Mouse (Mus musculus) ovary, postnatal 14 days (tissue): ENCODE measurements at regions not wholly inside any gene's neighbourhood (a gene's known extent, or its start where the extent isn't known, plus 50 kb on each side); places are given as distances from the start of the nearest gene placed in this dataset.

ENCODE experiments used
- DNase-seq: peaks from one replicate; pipeline ENCODE4 v3.0.0; 2022; ENCODE audit warnings: low spot score

- no peak for DNase-seq
Measured at GRCm38 (mm10) chr17:87501098-87501497, 54.4 kb upstream of the Calm2 start.

- DNase-seq, result no peak
Measured at GRCm38 (mm10) chr17:87501687-87502387, 55.1 kb upstream of the Calm2 start.

GRCm38 (mm10) chr17:87502388-87503369 lies 55.9 kb upstream of the Calm2 start:
- DNase-seq, result no peak

GRCm38 (mm10) chr17:87503491-87503890 lies 56.8 kb upstream of the Calm2 start:
- no peak for DNase-seq

- no peak for DNase-seq
Measured at GRCm38 (mm10) chr17:87504960-87505681, 58.4 kb upstream of the Calm2 start.

GRCm38 (mm10) chr17:87507848-87508247 lies 61.1 kb upstream of the Calm2 start:
- DNase-seq, result no peak

- DNase-seq, result no peak
Measured at GRCm38 (mm10) chr17:87508582-87509253, 62.0 kb upstream of the Calm2 start.

- no peak for DNase-seq
Measured at GRCm38 (mm10) chr17:87512000-87512611, 65.4 kb upstream of the Calm2 start.

- DNase-seq, result no peak
Measured at GRCm38 (mm10) chr17:87513822-87514221, 67.1 kb upstream of the Calm2 start.

GRCm38 (mm10) chr17:87514366-87515126 lies 67.8 kb upstream of the Calm2 start:
- DNase-seq, result no peak

- DNase-seq, result no peak
Measured at GRCm38 (mm10) chr17:87517258-87517657, 70.5 kb upstream of the Calm2 start.

GRCm38 (mm10) chr17:87519454-87519853 lies 72.7 kb upstream of the Calm2 start:
- no peak for DNase-seq

GRCm38 (mm10) chr17:87520841-87521240 lies 74.1 kb upstream of the Calm2 start:
- no peak for DNase-seq

- no peak for DNase-seq
Measured at GRCm38 (mm10) chr17:87521622-87522151, 75.0 kb upstream of the Calm2 start.

- no peak for DNase-seq
Measured at GRCm38 (mm10) chr17:87522500-87523091, 75.9 kb upstream of the Calm2 start.

GRCm38 (mm10) chr17:87523643-87524042 lies 76.9 kb upstream of the Calm2 start:
- DNase-seq, result no peak

- no peak for DNase-seq
Measured at GRCm38 (mm10) chr17:87527174-87527573, 80.4 kb upstream of the Calm2 start.

- DNase-seq, result peak; percentile 86
Measured at GRCm38 (mm10) chr17:87530162-87530817, 83.6 kb upstream of the Calm2 start.

GRCm38 (mm10) chr17:87530818-87531410 lies 84.2 kb upstream of the Calm2 start:
- DNase-seq, result no peak
